Mouse (Mus musculus) 3T3-L1 (cell line): Measurements from ENCODE around the gene Ppfia2.
A peak's percentile ranks its signal among the peaks of the same experiment; 100 is the strongest.

ENCODE experiments used
- DNase-seq: peaks from one replicate; pipeline ENCODE4 v3.0.0-alpha.2; 2015; ENCODE audit warnings: low read depth, low spot score

Ppfia2 gene

GRCm38 (mm10) chr10:106469855-106470532 is at the start of gene Ppfia2:
Ppfia2 (plus strand) TSS chr10:106470339.
- DNase-seq, result no peak

GRCm38 (mm10) chr10:106468956-106469721 is 1.0 kb upstream of the Ppfia2 start:
- no peak for DNase-seq

DNA sequence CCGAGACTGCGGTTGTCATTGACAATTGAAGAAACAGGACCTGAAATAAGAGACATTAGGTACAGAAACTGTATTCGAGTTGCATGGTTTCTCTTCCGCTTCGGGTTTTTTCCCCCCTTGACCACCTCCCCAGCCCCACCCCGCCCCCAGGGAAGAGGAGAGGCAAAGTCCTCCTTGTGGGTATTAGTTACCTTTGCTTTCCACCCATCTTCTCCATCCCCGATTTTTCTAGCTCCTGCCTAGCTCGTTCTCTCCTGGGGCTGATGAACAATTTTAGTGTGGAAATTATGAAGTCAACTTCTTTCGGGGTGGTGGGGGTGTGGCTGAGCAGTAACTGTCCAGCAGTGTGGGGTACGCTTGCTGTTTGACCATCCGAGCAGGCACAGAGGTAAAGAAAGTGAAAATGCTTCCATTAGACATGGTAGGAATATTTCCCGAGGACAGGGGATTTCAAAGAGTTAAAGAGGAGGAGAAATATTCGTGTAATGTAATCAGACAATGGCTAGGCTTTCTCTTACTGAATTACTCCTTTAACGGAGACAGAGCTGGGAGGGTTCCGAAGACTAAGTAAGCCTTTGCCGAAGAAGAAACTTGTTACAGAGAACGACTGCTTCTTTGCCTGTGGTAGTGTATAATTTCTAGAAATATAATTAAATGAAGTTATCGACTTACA is 530 bp downstream of the Ppfia2 start:
- DNase-seq, result no peak

- DNase-seq, result no peak
Measured at GRCm38 (mm10) chr10:106509281-106510165, 39.4 kb downstream of the Ppfia2 start.

- DNase-seq, result no peak
Measured at GRCm38 (mm10) chr10:106566036-106566435, 95.9 kb downstream of the Ppfia2 start.

DNA sequence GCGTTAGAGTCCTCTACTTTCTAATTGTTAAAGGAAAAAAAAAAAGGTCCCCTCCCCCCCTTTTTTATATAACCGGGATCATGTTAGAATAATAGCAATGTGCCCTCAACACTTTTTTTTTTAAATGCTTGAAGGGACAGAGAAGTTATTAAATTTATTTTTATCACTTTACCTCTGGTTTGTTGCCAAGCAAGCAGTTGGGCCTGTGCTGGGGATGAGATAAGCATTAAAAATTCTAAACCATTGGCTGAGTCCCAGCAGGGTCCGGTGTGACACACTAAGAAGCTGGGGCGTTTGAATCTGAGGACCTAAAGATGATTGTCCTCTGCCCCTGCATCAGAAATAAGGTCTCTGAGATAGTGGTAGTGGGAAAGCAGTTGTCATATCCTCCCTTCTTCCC is 114.9 kb downstream of the Ppfia2 start:
- DNase-seq, result no peak

GRCm38 (mm10) chr10:106585476-106586080 is 115.4 kb downstream of the Ppfia2 start:
- DNase-seq, result peak; percentile 66

GRCm38 (mm10) chr10:106587817-106588216 is 117.7 kb downstream of the Ppfia2 start:
- DNase-seq, result no peak

- no peak for DNase-seq
Measured at GRCm38 (mm10) chr10:106590944-106591343, 120.8 kb downstream of the Ppfia2 start.

- DNase-seq, result no peak
Measured at GRCm38 (mm10) chr10:106596976-106597375, 126.8 kb downstream of the Ppfia2 start.

GRCm38 (mm10) chr10:106603319-106603898 is 133.3 kb downstream of the Ppfia2 start:
- no peak for DNase-seq

DNA sequence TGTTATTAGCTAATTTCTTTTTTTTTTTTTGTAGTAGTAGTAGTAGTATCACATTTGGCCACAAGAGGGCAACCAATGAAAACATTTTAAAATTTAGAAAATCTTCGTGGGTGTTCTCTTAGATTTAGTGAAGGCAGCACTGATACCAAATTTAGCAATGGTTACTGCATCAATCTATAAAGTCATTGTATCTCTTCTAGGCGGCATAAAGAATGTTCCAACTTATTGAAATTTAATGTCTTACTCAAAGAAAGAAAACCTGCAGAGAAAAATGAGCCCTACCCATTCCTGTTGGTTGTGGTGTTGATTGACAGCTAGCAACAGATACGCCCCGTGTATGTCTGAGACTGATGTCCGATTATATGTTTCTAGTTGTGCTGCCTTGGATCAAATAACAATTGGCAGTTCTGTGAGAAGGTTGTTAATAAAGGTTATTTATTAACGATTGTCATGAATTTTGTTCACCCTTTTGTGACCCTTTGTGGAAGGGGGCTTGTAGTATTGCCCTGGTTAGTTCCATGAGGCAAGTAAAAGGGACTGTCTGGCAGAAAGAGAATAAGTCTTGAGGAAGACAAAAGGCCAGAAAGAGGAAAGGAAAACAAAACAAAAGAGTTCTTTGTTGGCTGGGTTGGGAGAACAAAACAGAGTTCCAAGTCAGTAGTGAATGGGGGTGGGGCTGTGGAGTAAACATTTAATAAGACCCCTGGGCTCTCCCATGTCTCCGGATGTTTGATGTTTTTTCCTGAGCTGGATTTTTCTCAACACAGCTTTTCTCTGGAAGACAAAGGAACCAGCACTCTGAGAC is 139.2 kb downstream of the Ppfia2 start:
- peak; percentile 49 for DNase-seq

- no peak for DNase-seq
Measured at GRCm38 (mm10) chr10:106610222-106610621, 140.1 kb downstream of the Ppfia2 start.

DNA sequence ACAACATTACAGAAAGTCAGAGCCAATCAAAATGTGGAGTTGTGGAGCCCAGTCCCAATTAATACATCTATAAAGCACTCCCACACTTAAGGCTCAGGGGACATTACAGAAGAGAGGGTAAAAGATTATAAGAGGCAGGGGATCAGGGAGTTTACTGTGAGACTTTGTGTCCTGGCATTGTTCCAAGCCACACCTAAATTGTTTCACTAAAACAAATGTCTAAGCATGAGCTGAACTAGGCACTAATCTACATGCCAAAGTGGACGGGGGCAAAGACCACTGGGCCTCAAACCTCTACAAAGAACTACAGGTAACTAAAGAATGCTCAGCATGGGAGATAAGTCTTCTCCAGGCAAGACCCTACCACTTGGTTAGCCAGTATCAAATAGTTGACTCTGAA is 148.1 kb downstream of the Ppfia2 start:
- DNase-seq, result no peak

DNA sequence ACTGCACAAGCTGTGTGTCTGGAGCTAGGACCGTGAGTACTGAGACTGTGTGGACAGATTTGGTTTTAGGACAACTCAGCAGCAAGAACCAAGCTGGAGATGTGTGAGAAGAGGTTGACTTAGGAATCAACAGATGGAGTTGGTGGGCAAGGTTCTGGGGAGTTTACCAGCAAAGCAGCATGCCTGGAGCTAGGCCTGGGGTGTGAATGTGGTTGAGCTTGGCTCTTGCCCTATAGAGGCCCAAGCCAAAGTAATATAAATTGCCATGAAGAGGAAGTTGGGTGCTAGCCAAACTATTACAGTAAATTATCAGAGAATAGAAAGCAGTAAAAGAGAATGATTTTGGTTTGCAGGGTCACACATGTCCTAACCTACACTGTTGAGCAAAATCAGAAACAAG is 150.8 kb downstream of the Ppfia2 start:
- DNase-seq, result no peak

- no peak for DNase-seq
Measured at GRCm38 (mm10) chr10:106623342-106623741, 153.2 kb downstream of the Ppfia2 start.

- DNase-seq, result no peak
Measured at GRCm38 (mm10) chr10:106632171-106632935, 162.2 kb downstream of the Ppfia2 start.

GRCm38 (mm10) chr10:106633898-106634297 is 163.8 kb downstream of the Ppfia2 start:
- no peak for DNase-seq

DNA sequence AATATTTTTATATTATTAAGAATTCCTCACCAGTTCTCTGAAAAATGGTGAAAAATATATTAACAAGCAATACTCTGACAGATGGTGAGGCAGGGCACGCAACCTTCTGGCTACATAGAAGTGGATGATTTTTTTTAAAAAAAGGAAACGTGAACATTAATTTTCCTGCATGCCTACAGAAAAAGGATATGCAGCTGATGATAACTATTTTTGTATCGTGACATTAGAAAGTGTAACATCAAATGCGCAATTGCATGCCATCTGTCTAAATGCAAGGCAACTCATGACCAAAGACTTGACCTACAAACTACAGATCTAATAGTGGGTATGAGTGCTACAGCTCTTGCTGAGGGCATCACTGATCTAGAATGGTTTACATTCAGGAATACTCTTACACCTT is 182.1 kb downstream of the Ppfia2 start:
- no peak for DNase-seq
